Mouse (Mus musculus) retina, postnatal 7 days (tissue): ENCODE results near the gene Bola1.

Source experiments
- DNase-seq: peaks from one replicate; pipeline ENCODE4 v3.0.0-alpha.2; 2012; ENCODE audit warnings: low read depth, low spot score

Bola1 gene

GRCm38 (mm10) chr3:96155501-96155900, 64.0 kb downstream of the Bola1 start:
- no peak for DNase-seq

DNA sequence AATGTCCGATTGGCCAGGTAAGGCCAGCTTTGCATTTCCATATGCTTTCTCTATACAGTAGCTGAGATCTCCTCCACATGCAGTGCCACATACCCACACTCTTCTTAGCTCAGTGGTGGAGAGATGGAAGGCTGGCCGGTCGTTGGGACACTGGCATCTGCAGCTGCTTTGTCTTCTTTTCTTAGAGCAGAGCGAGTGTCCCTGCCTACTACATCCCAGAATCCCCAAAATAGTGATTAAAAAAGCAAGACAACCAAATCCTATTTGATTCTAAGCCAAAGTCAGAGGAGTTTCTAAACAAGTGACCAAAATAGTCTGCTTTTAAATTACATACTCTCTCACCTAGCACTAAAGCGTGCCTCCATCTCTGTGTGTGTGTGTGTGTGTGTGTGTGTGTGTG, 66.9 kb downstream of the Bola1 start:
- DNase-seq = no peak

GRCm38 (mm10) chr3:96151836-96152235, 67.7 kb downstream of the Bola1 start:
- DNase-seq = no peak

GRCm38 (mm10) chr3:96147950-96148349, 71.6 kb downstream of the Bola1 start:
- DNase-seq = peak; percentile 52
